Mouse (Mus musculus) heart, embryonic 16.5 days (tissue): ENCODE results near the gene Dip2b. TPM values are rescaled to one million over a fixed set of nuclear protein-coding genes. Genes with fewer than 3 reads are reported as not detected.

Experiments used
- ATAC-seq: fragments of 200-750 bp; cut with Nextera tagmentation; replicated peaks from 2 replicates; pipeline ENCODE4 v1.8.0; 2017; ENCODE audit warnings: moderate number of reproducible peaks; ENCODE audit not compliant: insufficient read depth, low FRiP score; ENCODE audit errors: extremely low read depth
- H3K27ac ChIP-seq: fragments of 300-500 bp; sonication (generic); 2 replicates; pipeline ENCODE4 v1.5.1; 2014; ENCODE audit warnings: mild to moderate bottlenecking, low read length, control low read depth, moderate library complexity
- H3K27me3 ChIP-seq: fragments of 300-500 bp; sonication (generic); 2 replicates; pipeline ENCODE4 v1.6.1; 2014; ENCODE audit warnings: low read length, mixed read lengths; ENCODE audit not compliant: control insufficient read depth, insufficient read depth
- H3K36me3 ChIP-seq: fragments of 300-500 bp; sonication (generic); 2 replicates; pipeline ENCODE4 v1.6.1; 2014; ENCODE audit not compliant: control insufficient read depth, insufficient read depth
- H3K4me1 ChIP-seq: fragments of 300-500 bp; sonication (generic); 2 replicates; pipeline ENCODE4 v1.6.1; 2014; ENCODE audit warnings: low read length, mixed read lengths; ENCODE audit not compliant: control insufficient read depth, insufficient read depth
- H3K4me2 ChIP-seq: fragments of 300-500 bp; sonication (generic); 2 replicates; pipeline ENCODE4 v1.6.1; 2014; ENCODE audit warnings: low read depth, mild to moderate bottlenecking, control low read depth, low read length
- H3K4me3 ChIP-seq: fragments of 300-500 bp; sonication (generic); 2 replicates; pipeline ENCODE4 v1.5.1; 2014; ENCODE audit warnings: mild to moderate bottlenecking, control low read depth, low read length
- H3K9ac ChIP-seq: fragments of 300-500 bp; sonication (generic); 2 replicates; pipeline ENCODE4 v1.6.1; 2014; ENCODE audit warnings: low read length, control low read depth
- H3K9me3 ChIP-seq: fragments of 300-500 bp; sonication (generic); replicated peaks from 2 replicates; pipeline ENCODE4 v1.6.1; 2016; ENCODE audit warnings: low read length; ENCODE audit not compliant: control insufficient read depth
- WGBS: fragments of 180-500 bp; shearing (Covaris S2); extraction: QIAGEN DNeasy Blood & Tissue Kit; methylation state at CpG from one replicate; pipeline ENCODE4 v1.1.7; 2014; 5-methylcytosine and 5-hydroxymethylcytosine counted together
- polyA plus RNA-seq: library from polyadenylated mRNA; unstranded; fragments of >200 nt; fragmentation: Nextera tagmentation; extraction: Ambion mirVana; gene quantifications from 2 replicates; pipeline ENCODE4 v1.2.1, GENCODE M21; 2015

Gene Dip2b
- polyA plus RNA-seq, 1 experiment from 2014 or later = 14.1 TPM

DNA sequence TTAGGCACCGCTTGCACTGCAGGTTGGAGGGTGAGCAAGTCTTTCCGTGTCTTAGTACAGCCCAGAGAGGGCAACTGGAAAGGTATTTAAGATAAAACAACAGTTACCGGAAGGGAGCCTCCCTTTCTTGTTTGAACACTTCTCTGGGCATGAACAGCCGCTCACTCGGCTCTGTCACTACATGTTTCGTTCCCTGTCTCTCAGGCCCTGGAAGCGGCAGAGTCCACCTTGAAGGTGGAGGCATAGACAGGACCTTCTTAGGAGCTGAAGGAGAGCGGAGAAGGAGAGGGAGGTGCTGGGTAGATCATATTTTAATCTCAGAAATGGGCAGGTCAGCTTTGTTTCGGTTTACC, 3.6 kb downstream of the Dip2b start:
- peak overlapping the region; percentile 33; the same call in 1 of the 2 replicates for H3K27ac ChIP-seq
- no peaks in the 10 kb centered on the region for H3K27me3 ChIP-seq
- no peaks in the 10 kb centered on the region for H3K9me3 ChIP-seq
- peak overlapping the region; percentile 6; the same call in 1 of the 2 replicates for H3K4me3 ChIP-seq
- 54% methylated on average over 9 of the region's 9 CpGs for WGBS
- peak overlapping the region; percentile 61 for H3K4me2 ChIP-seq
- 0 out of 2 replicates have a peak overlapping the region, but pooled peaks have one; percentile 8 for H3K9ac ChIP-seq
- ATAC-seq = no peak
- peaks cover 35% of the 10 kb centered on the region for H3K4me1 ChIP-seq
- no peaks in the 10 kb centered on the region for H3K36me3 ChIP-seq

DNA sequence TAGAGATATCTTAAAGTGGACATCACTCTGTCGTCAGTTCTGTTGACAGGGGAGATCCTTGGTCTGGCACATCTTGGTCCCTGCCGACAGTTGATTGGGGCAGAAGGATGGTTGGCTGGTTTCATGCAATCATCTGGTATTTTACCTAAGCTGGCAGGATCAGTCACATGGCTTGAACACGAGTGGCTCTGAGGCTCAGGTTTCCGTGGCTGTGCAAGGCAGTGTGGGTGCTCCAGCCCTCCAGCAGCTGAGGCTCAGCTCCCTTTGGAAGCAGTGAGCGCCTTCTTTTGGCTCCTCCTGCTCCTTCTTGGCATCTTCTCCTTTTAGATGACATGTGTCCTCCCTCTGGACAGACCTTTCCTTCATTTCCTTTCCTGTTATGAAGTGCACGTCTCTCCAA, 7.1 kb downstream of the Dip2b start:
- Histone ChIP-seq H3K36me3 (peaks cover 3% of the 10 kb centered on the region; the same call in 1 of the 2 replicates), H3K9ac (no peak overlapping the region), H3K4me3 (no peak overlapping the region), H3K27ac (no peak overlapping the region), H3K27me3 (no peaks in the 10 kb centered on the region), H3K4me1 (peaks cover 26% of the 10 kb centered on the region), H3K9me3 (no peaks in the 10 kb centered on the region), H3K4me2 (no peak overlapping the region)
- no peak for ATAC-seq
- WGBS = 42% methylated on average over 6 of the region's 6 CpGs

DNA sequence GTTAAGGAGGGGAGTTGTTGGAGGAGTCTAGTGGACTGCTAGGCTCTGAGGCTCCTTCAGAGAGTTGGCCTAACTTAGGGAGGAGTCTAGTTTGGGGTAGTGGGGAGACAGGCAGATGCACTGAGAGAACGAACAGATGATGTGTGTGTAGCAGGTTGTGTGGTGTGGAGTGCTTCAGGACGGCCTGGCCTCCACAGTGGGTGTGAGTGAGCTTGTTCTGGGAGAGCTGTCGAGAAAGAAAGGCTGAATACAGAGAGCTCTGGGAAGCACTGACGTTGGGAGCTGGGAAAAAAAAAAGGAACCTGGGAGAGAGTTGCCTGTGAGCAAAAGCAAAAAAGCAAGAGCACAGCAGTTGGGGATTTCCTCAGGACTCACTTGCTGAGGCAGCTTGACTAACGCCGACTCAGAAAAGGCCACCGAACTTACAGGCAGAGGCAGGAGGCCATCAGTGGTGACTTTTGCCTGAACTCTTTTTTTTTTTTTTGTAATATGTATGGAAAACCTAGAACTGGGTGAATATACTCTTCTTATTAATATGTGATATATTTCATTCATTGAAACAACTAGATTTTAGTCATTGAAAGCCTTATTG, 11.1 kb downstream of the Dip2b start:
- no peak overlapping the region for H3K9ac ChIP-seq
- H3K9me3 ChIP-seq = no peaks in the 10 kb centered on the region
- no peaks in the 10 kb centered on the region for H3K27me3 ChIP-seq
- H3K4me3 ChIP-seq = no peak overlapping the region
- peaks cover 3% of the 10 kb centered on the region; the same call in 1 of the 2 replicates for H3K36me3 ChIP-seq
- H3K4me2 ChIP-seq = no peak overlapping the region
- no peak overlapping the region for H3K27ac ChIP-seq
- ATAC-seq = no peak
- 79% methylated on average over 7 of the region's 7 CpGs for WGBS
- H3K4me1 ChIP-seq = peaks cover 9% of the 10 kb centered on the region

DNA sequence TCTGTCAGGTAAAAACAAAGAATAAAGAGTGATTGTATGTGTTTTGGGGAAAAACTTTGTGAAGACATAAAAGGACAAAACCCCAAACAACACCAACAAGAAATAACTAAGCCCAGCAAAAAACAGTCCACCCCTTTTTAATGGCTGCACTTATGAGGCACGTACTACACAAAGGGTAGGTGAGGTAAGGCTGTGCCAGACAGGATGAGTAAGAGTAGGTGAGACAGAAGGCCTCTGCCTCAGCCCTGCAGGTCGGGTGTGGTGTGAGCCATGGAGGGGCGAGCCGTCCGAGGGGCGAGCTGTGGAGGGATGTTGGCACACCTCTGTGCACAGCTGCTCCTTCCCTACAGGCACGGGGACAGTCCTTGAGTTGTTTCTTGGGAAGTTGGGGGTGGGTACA, 12.5 kb downstream of the Dip2b start:
- H3K9ac ChIP-seq = no peak overlapping the region
- no peaks in the 10 kb centered on the region for H3K27me3 ChIP-seq
- peaks cover under 1% of the 10 kb centered on the region; the same call in 1 of the 2 replicates for H3K4me1 ChIP-seq
- H3K9me3 ChIP-seq = no peaks in the 10 kb centered on the region
- 86% methylated on average over 7 of the region's 7 CpGs for WGBS
- no peak overlapping the region for H3K4me3 ChIP-seq
- H3K27ac ChIP-seq = no peak overlapping the region
- H3K4me2 ChIP-seq = no peak overlapping the region
- peaks cover 3% of the 10 kb centered on the region; the same call in 1 of the 2 replicates for H3K36me3 ChIP-seq
- ATAC-seq = no peak

DNA sequence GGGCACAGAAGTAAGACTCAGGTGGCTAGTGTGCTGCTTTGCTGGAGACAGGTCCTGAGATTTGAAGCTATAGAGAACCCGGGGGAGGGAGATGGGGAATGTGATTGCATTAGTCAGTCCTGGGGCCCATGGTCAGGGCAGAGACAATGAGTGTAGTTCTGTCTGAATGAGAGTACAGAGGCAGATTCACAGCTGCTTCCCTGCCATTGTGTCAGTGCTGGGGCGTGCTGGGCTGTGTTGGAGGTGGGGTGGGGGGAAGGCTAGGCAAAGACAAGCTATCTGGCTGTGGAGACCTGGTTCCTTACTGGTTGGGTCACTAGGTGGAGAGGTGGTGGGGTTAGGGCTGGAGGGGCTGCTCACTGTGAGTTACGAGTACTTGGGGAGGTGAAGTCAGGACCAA, 14.3 kb downstream of the Dip2b start:
- H3K27me3 ChIP-seq = no peaks in the 10 kb centered on the region
- no peaks in the 10 kb centered on the region for H3K9me3 ChIP-seq
- H3K36me3 ChIP-seq = peaks cover 3% of the 10 kb centered on the region; the same call in 1 of the 2 replicates
- no peak overlapping the region for H3K4me2 ChIP-seq
- H3K4me3 ChIP-seq = no peak overlapping the region
- WGBS = 57% methylated on average over 3 of the region's 3 CpGs
- 0 out of 2 replicates have a peak, but pooled peaks cover 2% of the 10 kb centered on the region for H3K4me1 ChIP-seq
- no peak overlapping the region for H3K9ac ChIP-seq
- no peak overlapping the region for H3K27ac ChIP-seq
- ATAC-seq = no peak

DNA sequence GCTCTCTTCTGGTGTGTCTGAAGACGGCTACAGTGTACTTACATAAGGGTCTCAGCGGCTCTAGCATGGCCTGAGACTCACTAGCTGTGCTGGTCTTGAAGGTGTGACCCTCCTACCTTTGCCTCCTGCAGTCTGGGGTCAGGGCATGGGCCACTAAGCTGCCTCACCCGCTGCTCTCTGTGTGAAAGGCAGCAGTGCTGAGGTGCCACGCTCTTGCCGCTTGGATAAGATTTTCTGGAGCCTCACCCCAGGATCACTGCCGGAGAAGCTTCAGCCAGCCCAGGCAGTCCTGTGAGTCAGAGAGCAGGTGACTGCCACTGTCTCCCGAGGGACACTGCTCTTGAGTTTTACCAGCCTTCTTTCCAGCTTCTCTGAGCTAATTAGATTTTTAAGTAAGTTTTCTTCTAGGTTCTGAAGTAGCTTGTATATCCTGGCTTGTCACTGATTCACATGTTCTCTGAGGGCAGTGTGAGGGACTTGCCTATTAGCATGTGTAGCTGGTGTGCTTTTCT, 18.0 kb downstream of the Dip2b start:
- Histone ChIP-seq H3K27ac (no peak overlapping the region), H3K4me1 (peaks cover 9% of the 10 kb centered on the region; the same call in 1 of the 2 replicates), H3K4me3 (no peak overlapping the region), H3K9ac (no peak overlapping the region), H3K36me3 (no peaks in the 10 kb centered on the region), H3K4me2 (no peak overlapping the region), H3K27me3 (no peaks in the 10 kb centered on the region), H3K9me3 (no peaks in the 10 kb centered on the region)
- WGBS = 81% methylated on average over 7 of the region's 7 CpGs
- ATAC-seq = no peak

DNA sequence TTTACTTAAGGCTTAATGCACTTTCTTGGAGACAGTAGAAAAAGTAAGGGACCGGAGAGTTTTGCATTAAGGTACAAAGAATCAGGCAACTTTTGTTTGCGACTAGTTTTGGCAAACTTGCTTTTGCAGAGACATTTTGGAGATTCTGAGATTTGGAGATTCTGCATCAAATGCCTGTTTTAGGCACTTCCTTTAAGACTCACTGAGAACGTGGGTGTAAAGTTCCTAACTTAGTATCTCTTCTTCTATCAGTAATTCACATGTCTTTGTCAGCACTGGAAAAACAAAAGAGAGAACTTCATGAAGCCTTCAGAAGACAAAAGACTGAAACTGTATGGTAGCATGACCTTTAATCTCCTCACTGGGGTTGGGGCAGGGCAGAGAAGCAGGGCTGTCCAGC, 19.2 kb downstream of the Dip2b start:
- Histone ChIP-seq H3K4me2 (no peak overlapping the region), H3K4me3 (no peak overlapping the region), H3K36me3 (no peaks in the 10 kb centered on the region), H3K27ac (no peak overlapping the region), H3K27me3 (no peaks in the 10 kb centered on the region), H3K9ac (no peak overlapping the region), H3K4me1 (peaks cover 12% of the 10 kb centered on the region; the same call in 1 of the 2 replicates), H3K9me3 (no peaks in the 10 kb centered on the region)
- ATAC-seq = no peak
- WGBS = 74% methylated on average over 3 of the region's 3 CpGs

DNA sequence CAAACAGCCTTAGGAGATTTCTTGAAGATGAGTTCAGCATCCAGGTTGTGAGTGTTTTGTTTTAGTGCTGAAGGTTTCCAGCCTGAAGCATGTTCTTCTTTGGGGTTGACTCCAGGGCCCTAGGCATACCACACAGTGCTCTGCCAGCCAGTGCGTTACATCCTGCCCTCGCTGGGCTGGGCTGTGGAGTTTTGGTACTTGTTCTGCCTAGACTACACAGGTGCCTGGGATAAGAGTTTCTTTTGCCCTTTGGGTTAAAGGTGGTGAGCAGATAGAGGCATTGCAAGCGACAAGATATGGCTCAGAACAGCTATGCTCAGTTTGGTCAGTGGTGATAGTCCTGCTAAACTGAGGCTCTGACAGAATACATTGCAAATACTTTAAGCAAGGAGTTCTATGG, 19.7 kb downstream of the Dip2b start:
- H3K36me3 ChIP-seq = no peaks in the 10 kb centered on the region
- H3K9ac ChIP-seq = no peak overlapping the region
- no peak overlapping the region for H3K27ac ChIP-seq
- no peak for ATAC-seq
- H3K4me3 ChIP-seq = no peak overlapping the region
- H3K27me3 ChIP-seq = no peaks in the 10 kb centered on the region
- H3K4me2 ChIP-seq = no peak overlapping the region
- no peaks in the 10 kb centered on the region for H3K9me3 ChIP-seq
- 74% methylated on average over 3 of the region's 3 CpGs for WGBS
- peaks cover 14% of the 10 kb centered on the region; the same call in 1 of the 2 replicates for H3K4me1 ChIP-seq

DNA sequence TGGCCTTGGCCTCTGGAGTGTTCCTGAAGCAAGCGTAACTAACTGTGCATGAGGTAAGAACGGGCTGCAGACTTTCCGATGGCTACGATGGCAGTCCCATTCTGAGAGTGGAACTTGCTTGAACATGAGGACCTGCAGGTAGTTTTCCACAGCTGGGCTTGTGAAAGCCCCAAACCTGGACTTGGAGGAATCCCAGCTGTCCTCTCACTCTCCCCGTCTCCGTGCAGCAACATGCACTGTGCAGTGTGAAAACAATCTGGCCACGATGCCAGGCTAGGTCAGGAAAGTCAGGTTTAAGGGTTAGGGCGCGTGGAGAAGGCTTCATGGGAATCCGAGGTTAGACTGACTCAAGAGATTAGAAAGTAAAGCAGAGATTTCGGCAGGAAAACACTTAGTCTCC, 20.4 kb downstream of the Dip2b start:
- H3K4me3 ChIP-seq = no peak overlapping the region
- H3K27ac ChIP-seq = no peak overlapping the region
- 60% methylated on average over 11 of the region's 11 CpGs for WGBS
- H3K4me2 ChIP-seq = no peak overlapping the region
- H3K27me3 ChIP-seq = no peaks in the 10 kb centered on the region
- H3K36me3 ChIP-seq = no peaks in the 10 kb centered on the region
- no peaks in the 10 kb centered on the region for H3K9me3 ChIP-seq
- no peak overlapping the region for H3K9ac ChIP-seq
- ATAC-seq = no peak
- peaks cover 16% of the 10 kb centered on the region; the same call in 1 of the 2 replicates for H3K4me1 ChIP-seq
